Mouse (Mus musculus) gastrocnemius, postnatal 36 days (tissue): ENCODE results near the gene 2310033P09Rik. TPM values are rescaled to one million over a fixed set of nuclear protein-coding genes. Genes with fewer than 3 reads are reported as not detected.

ENCODE experiments used
- DNase-seq, 2 experiments: peaks; one replicate each; pipeline ENCODE4 v3.0.0; 2022
- intact Hi-C: fragments of 180-260 bp; cut with DNase I; formaldehyde crosslinking; loops from one replicate; pipeline ENCODE4 v1.15.1; 2025
- total RNA-seq, 2 experiments: library from RNA; stranded (reverse); gene quantifications; 2 replicates each; pipeline ENCODE4 v1.2.3; 2021

Gene 2310033P09Rik
- total RNA-seq, 2 experiments from 2014 or later, result 2.7 to 3.5 TPM

GRCm38 (mm10) chr11:59226787-59227603, 18.9 kb downstream of the 2310033P09Rik start:
- no peak for DNase-seq
- intact Hi-C loops, result no loop called here

- intact Hi-C loops, result no loop called here
- no peak for DNase-seq
Observed at GRCm38 (mm10) chr11:59227604-59228121, 19.5 kb downstream of the 2310033P09Rik start.

GRCm38 (mm10) chr11:59228122-59228953, 20.2 kb downstream of the 2310033P09Rik start, which contains the start of gene Arf1:
Gene Arf1 (minus strand): TSS chr11:59228270.
- DNase-seq, result peak; percentile 94 to 96
- intact Hi-C loops, result no loop called here

GRCm38 (mm10) chr11:59230144-59230760, 22.1 kb downstream of the 2310033P09Rik start:
- peak in 1 of 2 experiments; percentile 42 for DNase-seq
- intact Hi-C loops, result no loop called here

- intact Hi-C loops, result no loop called here
- DNase-seq, result no peak
Observed at GRCm38 (mm10) chr11:59232797-59233196, 24.7 kb downstream of the 2310033P09Rik start.

- peak in 1 of 2 experiments; percentile 25 for DNase-seq
Observed at GRCm38 (mm10) chr11:59238525-59239427, 30.7 kb downstream of the 2310033P09Rik start.

GRCm38 (mm10) chr11:59239428-59239785, 31.3 kb downstream of the 2310033P09Rik start:
- DNase-seq, result no peak
- intact Hi-C loops, result loop anchor here (2.0 kb wide), 1 partner anchor 59 kb away; no protein-coding TSS in a partner anchor

More at GRCm38 (mm10) chr11:59238525-59239427, 30.7 kb downstream of the 2310033P09Rik start:
- intact Hi-C loops, result loop anchor here (2.0 kb wide), 1 partner anchor 60 kb away; no protein-coding TSS in a partner anchor

- no peak for DNase-seq
- intact Hi-C loops, result loop anchor here (2.0 to 5.0 kb wide), 3 partner anchors 53 to 243 kb away; no protein-coding TSS in a partner anchor
Observed at GRCm38 (mm10) chr11:59239796-59240195, 31.7 kb downstream of the 2310033P09Rik start.

- no peak for DNase-seq
Observed at GRCm38 (mm10) chr11:59241841-59242240, 33.7 kb downstream of the 2310033P09Rik start.

GRCm38 (mm10) chr11:59243856-59244255, 35.7 kb downstream of the 2310033P09Rik start:
- intact Hi-C loops, result loop anchor here (5.0 kb wide), 1 partner anchor 238 kb away; no protein-coding TSS in a partner anchor
- DNase-seq, result no peak

More at GRCm38 (mm10) chr11:59241841-59242240, 33.7 kb downstream of the 2310033P09Rik start:
- intact Hi-C loops, result loop anchor here (2.0 to 5.0 kb wide), 2 partner anchors 51 to 240 kb away; no protein-coding TSS in a partner anchor

GRCm38 (mm10) chr11:59248101-59248500, 40.0 kb downstream of the 2310033P09Rik start:
- no peak for DNase-seq
- intact Hi-C loops, result no loop called here

GRCm38 (mm10) chr11:59259647-59260046, 51.5 kb downstream of the 2310033P09Rik start:
- no peak for DNase-seq
- intact Hi-C loops, result no loop called here

Other genes starting within 250 kb of the 2310033P09Rik start
- 1 to 10 TPM; 5.6 to 7.4 TPM for gene Trim11, start 230.2 kb upstream of the 2310033P09Rik start, total RNA-seq
- gene Obscn, start 71.9 kb upstream of the 2310033P09Rik start, total RNA-seq, result 1,000 to 10,000 TPM; 1,369 to 1,614 TPM
- 10 to 100 TPM in 1 of 2 experiments, 1 to 10 TPM in 1; 7.4 to 10.4 TPM for gene Iba57, start 44.6 kb upstream of the 2310033P09Rik start, total RNA-seq
- gene Gjc2, start 25.1 kb upstream of the 2310033P09Rik start, total RNA-seq, result under 1 TPM; 0.23 to 0.42 TPM
- gene Guk1, start 16.1 kb upstream of the 2310033P09Rik start, total RNA-seq, result 10 to 100 TPM; 21.2 to 24.7 TPM
- gene Mrpl55, start 5.8 kb upstream of the 2310033P09Rik start, total RNA-seq, result 10 to 100 TPM; 47.5 to 49.6 TPM
- gene Arf1, start 19.9 kb downstream of the 2310033P09Rik start, total RNA-seq, result 100 to 1,000 TPM; 192 to 206 TPM
- gene Wnt3a, start 82.4 kb downstream of the 2310033P09Rik start, total RNA-seq, result not detected
- 1 to 10 TPM; 8.4 to 9.5 TPM for gene Wnt9a, start 98.6 kb downstream of the 2310033P09Rik start, total RNA-seq
- gene Prss38, start 167.3 kb downstream of the 2310033P09Rik start, total RNA-seq, result not detected
- 1 to 10 TPM; 6.9 to 8.2 TPM for gene Jmjd4, start 241.7 kb downstream of the 2310033P09Rik start, total RNA-seq
- 10 to 100 TPM; 19.5 to 20.5 TPM for gene Snap47, start 242.9 kb downstream of the 2310033P09Rik start, total RNA-seq